Mouse (Mus musculus) embryonic facial prominence, embryonic 14.5 days (tissue): Measurements from ENCODE around the gene Gm45717. TPM values are rescaled to one million over a fixed set of nuclear protein-coding genes. Genes with fewer than 3 reads are reported as not detected.

Experiments
- ATAC-seq: fragments of 200-750 bp; cut with Nextera tagmentation; 2 replicates; pipeline ENCODE4 v1.8.0; 2017; ENCODE audit warnings: low read depth, moderate number of reproducible peaks, moderate TSS enrichment
- DNase-seq: peaks from one replicate; pipeline ENCODE4 v3.0.0-alpha.2; 2015; ENCODE audit warnings: low spot score
- H3K27ac ChIP-seq: fragments of 300-500 bp; sonication (generic); replicated peaks from 2 replicates; pipeline ENCODE4 v1.5.1; 2014; ENCODE audit warnings: low read depth, mild to moderate bottlenecking, low read length, moderate library complexity
- H3K27me3 ChIP-seq: fragments of 300-500 bp; sonication (generic); replicated peaks from 2 replicates; pipeline ENCODE4 v1.6.1; 2014; ENCODE audit warnings: low read length; ENCODE audit not compliant: control insufficient read depth, insufficient read depth
- H3K36me3 ChIP-seq: fragments of 300-500 bp; sonication (generic); 2 replicates; pipeline ENCODE4 v1.6.1; 2014; ENCODE audit warnings: low read length, mixed read lengths; ENCODE audit not compliant: control insufficient read depth, insufficient read depth
- H3K4me1 ChIP-seq: fragments of 300-500 bp; sonication (generic); 2 replicates; pipeline ENCODE4 v1.6.1; 2014; ENCODE audit warnings: antibody characterized with exemption, low read length; ENCODE audit not compliant: control insufficient read depth, insufficient read depth
- H3K4me2 ChIP-seq: fragments of 300-500 bp; sonication (generic); 2 replicates; pipeline ENCODE4 v1.6.1; 2014; ENCODE audit warnings: low read depth, mild to moderate bottlenecking, low read length, moderate library complexity, mixed read lengths
- H3K4me3 ChIP-seq: fragments of 300-500 bp; sonication (generic); 2 replicates; pipeline ENCODE4 v1.5.1; 2014; ENCODE audit warnings: low read depth, mild to moderate bottlenecking, low read length
- H3K9ac ChIP-seq: fragments of 300-500 bp; sonication (generic); 2 replicates; pipeline ENCODE4 v1.6.1; 2014; ENCODE audit warnings: low read depth, mild to moderate bottlenecking, low read length, moderate library complexity, mixed read lengths
- H3K9me3 ChIP-seq: fragments of 300-500 bp; sonication (generic); 2 replicates; pipeline ENCODE4 v1.6.1; 2016; ENCODE audit warnings: low read length; ENCODE audit not compliant: control insufficient read depth
- WGBS: fragments of 180-500 bp; shearing (Covaris S2); extraction: QIAGEN DNeasy Blood & Tissue Kit; methylation state at CpG from one replicate; pipeline ENCODE4 v1.1.7; 2014; 5-methylcytosine and 5-hydroxymethylcytosine counted together
- polyA plus RNA-seq: library from polyadenylated mRNA; unstranded; fragments of >200 nt; fragmentation: Nextera tagmentation; extraction: Ambion mirVana; gene quantifications from 2 replicates; pipeline ENCODE4 v1.2.1, GENCODE M21; 2014

The Gm45717 gene
- polyA plus RNA-seq, 1 experiment from 2014 or later: not detected

DNA sequence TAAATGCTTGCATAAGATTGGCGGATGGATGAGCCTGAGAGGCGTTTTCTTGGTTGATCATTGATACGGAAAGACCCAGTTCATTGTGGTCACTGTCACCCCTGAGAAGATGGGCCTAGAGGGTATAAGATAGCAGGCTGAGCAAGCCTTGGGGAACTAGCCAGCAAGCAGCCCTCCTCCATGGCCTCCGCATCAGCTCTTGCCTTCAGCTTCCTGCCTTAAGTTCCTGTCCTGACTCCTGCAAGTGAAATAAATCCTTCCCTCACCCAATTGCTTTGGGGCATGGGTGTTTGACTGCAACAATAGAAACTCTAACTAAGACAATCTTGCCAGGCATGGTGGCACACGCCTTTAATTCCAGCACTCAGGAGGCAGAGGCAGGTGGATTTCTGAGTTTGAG lies 4.3 kb upstream of the Gm45717 start:
- Histone ChIP-seq H3K27ac (no peak overlapping the region), H3K9me3 (no peaks in the 10 kb centered on the region), H3K27me3 (no peaks in the 10 kb centered on the region), H3K4me3 (no peak overlapping the region), H3K9ac (no peak overlapping the region), H3K36me3 (no peaks in the 10 kb centered on the region), H3K4me2 (no peak overlapping the region), H3K4me1 (peaks cover 15% of the 10 kb centered on the region)
- 81% methylated on average over 5 of the region's 5 CpGs for WGBS
- no peak for DNase-seq
- no peak for ATAC-seq

DNA sequence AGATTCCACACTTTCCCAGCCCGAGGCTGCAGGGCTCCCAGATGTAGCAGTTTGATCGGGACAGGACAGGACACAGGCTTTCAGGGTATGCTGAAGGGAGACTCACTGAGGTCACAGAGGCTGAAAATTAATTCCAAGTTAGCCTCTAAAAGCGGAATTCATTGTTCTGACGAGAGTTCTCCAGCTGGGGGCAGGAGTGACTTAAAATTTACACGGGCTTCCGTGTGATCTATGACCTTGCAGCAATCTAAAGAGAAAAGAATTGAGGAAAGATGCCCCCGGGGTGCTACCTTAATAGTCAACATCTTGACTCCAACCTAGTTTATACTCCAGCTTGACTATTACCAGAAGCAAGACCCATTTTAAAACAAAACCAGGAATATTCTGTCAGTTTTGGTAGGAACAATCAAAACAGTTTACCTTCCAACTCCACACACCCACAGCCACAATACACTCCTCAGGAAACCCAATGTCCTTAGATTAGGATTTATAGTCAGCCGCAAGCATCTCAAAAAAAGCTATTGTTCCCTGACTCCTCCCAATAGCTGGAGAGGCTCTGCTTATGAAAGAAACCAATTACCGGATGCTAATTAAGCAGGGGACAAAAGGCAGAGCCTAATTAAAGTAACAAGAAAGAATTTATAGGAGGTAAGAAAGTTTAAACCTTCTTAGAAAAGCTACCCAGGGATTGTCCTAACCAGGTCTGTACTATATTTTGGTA lies 3.6 kb upstream of the Gm45717 start:
- Histone ChIP-seq H3K4me2 (no peak overlapping the region), H3K9me3 (no peaks in the 10 kb centered on the region), H3K36me3 (no peaks in the 10 kb centered on the region), H3K9ac (peak overlapping the region; percentile 20; the same call in 1 of the 2 replicates), H3K4me1 (peaks cover 17% of the 10 kb centered on the region), H3K27ac (no peak overlapping the region), H3K4me3 (no peak overlapping the region), H3K27me3 (no peaks in the 10 kb centered on the region)
- DNase-seq: peak; percentile 74
- 8% methylated on average over 9 of the region's 9 CpGs for WGBS
- no peak for ATAC-seq

- Histone ChIP-seq H3K9ac (peak overlapping the region; percentile 25; the same call in 1 of the 2 replicates), H3K27me3 (no peaks in the 10 kb centered on the region), H3K4me2 (peak overlapping the region; percentile 79), H3K9me3 (no peaks in the 10 kb centered on the region), H3K4me1 (peaks cover 36% of the 10 kb centered on the region), H3K36me3 (0 out of 2 replicates have a peak, but pooled peaks cover 10% of the 10 kb centered on the region), H3K27ac (peak overlapping the region; percentile 94), H3K4me3 (peak overlapping the region; percentile 56)
- ATAC-seq: no peak
- WGBS: 27% methylated on average over 6 of the region's 6 CpGs
- DNase-seq: no peak
These were observed 776 bp upstream of the Gm45717 start for GRCm38 (mm10) chr7:140956556-140956869.

- Histone ChIP-seq H3K27me3 (no peaks in the 10 kb centered on the region), H3K36me3 (0 out of 2 replicates have a peak, but pooled peaks cover 10% of the 10 kb centered on the region), H3K9me3 (no peaks in the 10 kb centered on the region), H3K9ac (peak overlapping the region; percentile 71), H3K4me2 (peak overlapping the region; percentile 79), H3K4me3 (peak overlapping the region; percentile 56), H3K27ac (peak overlapping the region; percentile 94), H3K4me1 (peaks cover 45% of the 10 kb centered on the region)
- DNase-seq (no peak), ATAC-seq (no peak)
- 12% methylated on average over 17 of the region's 17 CpGs for WGBS
These were observed 395 bp downstream of the Gm45717 start for GRCm38 (mm10) chr7:140955342-140955741.

- Histone ChIP-seq H3K4me2 (peak overlapping the region; percentile 79), H3K9ac (peak overlapping the region; percentile 71), H3K4me3 (peak overlapping the region; percentile 56), H3K9me3 (no peaks in the 10 kb centered on the region), H3K4me1 (peaks cover 44% of the 10 kb centered on the region), H3K36me3 (peaks cover 14% of the 10 kb centered on the region; the same call in 1 of the 2 replicates), H3K27ac (peak overlapping the region; percentile 94), H3K27me3 (no peaks in the 10 kb centered on the region)
- ATAC-seq (no peak), DNase-seq (no peak)
- WGBS: 8% methylated on average over 9 of the region's 9 CpGs
These were observed 1.0 kb downstream of the Gm45717 start for GRCm38 (mm10) chr7:140954733-140955071.

GRCm38 (mm10) chr7:140953800-140954732 lies 1.7 kb downstream of the Gm45717 start:
- Histone ChIP-seq H3K36me3 (peaks cover 21% of the 10 kb centered on the region), H3K4me1 (peaks cover 41% of the 10 kb centered on the region), H3K9ac (peak overlapping the region; percentile 71), H3K27ac (peak overlapping the region; percentile 94), H3K4me2 (peak overlapping the region; percentile 79), H3K9me3 (no peaks in the 10 kb centered on the region), H3K27me3 (no peaks in the 10 kb centered on the region), H3K4me3 (peak overlapping the region; percentile 56)
- no peak for ATAC-seq
- WGBS: 50% methylated on average over 15 of the region's 15 CpGs
- DNase-seq: no peak

DNA sequence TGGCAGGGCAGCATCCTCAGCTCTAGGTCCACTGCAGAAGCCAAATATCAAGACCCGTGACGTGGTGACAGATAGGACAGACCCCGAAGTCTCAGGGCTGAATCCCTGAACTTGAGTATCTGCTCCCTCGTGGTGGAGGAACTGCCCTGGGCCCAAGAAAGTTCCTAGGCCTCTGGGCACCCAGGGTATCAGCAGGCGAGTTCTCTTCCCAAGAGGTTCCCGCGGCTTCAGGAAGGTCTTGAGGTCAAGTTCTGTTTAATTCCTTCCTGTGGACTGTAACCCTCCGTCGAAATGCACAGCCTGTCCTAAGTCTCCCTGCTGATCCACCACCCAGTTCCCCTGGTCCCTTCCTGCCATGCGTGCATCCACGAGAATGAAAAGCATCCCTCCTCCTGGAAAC lies 2.6 kb downstream of the Gm45717 start:
- ATAC-seq (no peak), DNase-seq (no peak)
- peaks cover 41% of the 10 kb centered on the region for H3K4me1 ChIP-seq
- H3K4me2 ChIP-seq: peak overlapping the region; percentile 79
- H3K36me3 ChIP-seq: peaks cover 30% of the 10 kb centered on the region
- no peaks in the 10 kb centered on the region for H3K27me3 ChIP-seq
- 72% methylated on average over 11 of the region's 11 CpGs for WGBS
- no peak overlapping the region for H3K27ac ChIP-seq
- peak overlapping the region; percentile 56 for H3K4me3 ChIP-seq
- H3K9me3 ChIP-seq: no peaks in the 10 kb centered on the region
- no peak overlapping the region for H3K9ac ChIP-seq

DNA sequence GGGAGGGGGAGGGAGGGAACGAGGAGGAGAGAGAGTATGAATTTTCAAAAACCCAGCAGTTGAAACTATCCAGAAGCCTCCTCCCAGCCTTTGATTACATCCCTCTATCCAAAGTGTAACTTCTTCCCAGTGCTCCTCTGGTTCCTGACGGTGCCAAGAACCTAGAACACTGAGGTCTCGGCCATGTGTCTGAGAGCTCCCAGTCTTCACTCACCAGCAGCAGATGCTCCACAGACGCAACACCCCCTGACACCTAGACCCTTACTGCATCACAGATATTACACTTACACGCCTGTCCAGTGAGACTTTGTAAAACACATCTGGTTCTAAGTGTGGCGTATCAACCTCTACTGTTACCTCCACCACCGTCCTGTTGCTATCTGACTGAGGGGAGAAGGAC lies 3.3 kb downstream of the Gm45717 start:
- DNase-seq (no peak), ATAC-seq (no peak)
- Histone ChIP-seq H3K4me1 (peaks cover 41% of the 10 kb centered on the region), H3K9me3 (no peaks in the 10 kb centered on the region), H3K4me2 (0 out of 2 replicates have a peak overlapping the region, but pooled peaks have one; percentile 10), H3K27ac (no peak overlapping the region), H3K9ac (no peak overlapping the region), H3K27me3 (no peaks in the 10 kb centered on the region), H3K4me3 (peak overlapping the region; percentile 7; the same call in 1 of the 2 replicates), H3K36me3 (peaks cover 37% of the 10 kb centered on the region)
- 62% methylated on average over 7 of the region's 7 CpGs for WGBS
